Mouse (Mus musculus) lung, embryonic 14.5 days (tissue): ENCODE data around the gene Lmbrd1. TPM values are rescaled to one million over a fixed set of nuclear protein-coding genes. Genes with fewer than 3 reads are reported as not detected.

ENCODE experiments used
- ATAC-seq: fragments of 200-750 bp; cut with Nextera tagmentation; 2 replicates; pipeline ENCODE4 v1.8.0; 2017; ENCODE audit warnings: mild to moderate bottlenecking, moderate TSS enrichment, moderate library complexity; ENCODE audit not compliant: insufficient read depth
- DNase-seq: peaks from one replicate; pipeline ENCODE4 v3.0.0-alpha.2; 2015
- H3K27ac ChIP-seq: fragments of 300-500 bp; sonication (generic); 2 replicates; pipeline ENCODE4 v1.5.1; 2014; ENCODE audit warnings: low read depth, mild to moderate bottlenecking, moderate library complexity
- H3K27me3 ChIP-seq: fragments of 300-500 bp; sonication (generic); 2 replicates; pipeline ENCODE4 v1.6.1; 2014; ENCODE audit warnings: low read length, control low read depth; ENCODE audit not compliant: insufficient read depth
- H3K36me3 ChIP-seq: fragments of 300-500 bp; sonication (generic); 2 replicates; pipeline ENCODE4 v1.6.1; 2014; ENCODE audit warnings: control low read depth; ENCODE audit not compliant: insufficient read depth
- H3K4me1 ChIP-seq: fragments of 300-500 bp; sonication (generic); 2 replicates; pipeline ENCODE4 v1.6.1; 2014; ENCODE audit warnings: antibody characterized with exemption, control low read depth; ENCODE audit not compliant: insufficient read depth
- H3K4me2 ChIP-seq: fragments of 300-500 bp; sonication (generic); 2 replicates; pipeline ENCODE4 v1.6.1; 2014; ENCODE audit warnings: mild to moderate bottlenecking
- H3K4me3 ChIP-seq: fragments of 300-500 bp; sonication (generic); 2 replicates; pipeline ENCODE4 v1.5.1; 2014; ENCODE audit warnings: low read depth, low read length
- H3K9ac ChIP-seq: fragments of 300-500 bp; sonication (generic); 2 replicates; pipeline ENCODE4 v1.6.1; 2014
- H3K9me3 ChIP-seq: fragments of 300-500 bp; sonication (generic); 2 replicates; pipeline ENCODE4 v1.6.1; 2016; ENCODE audit warnings: low read depth, low read length, control low read depth
- CTCF ChIP-seq: IDR thresholded peaks from 2 replicates; pipeline ENCODE4 v1.5.1; 2016; ENCODE audit warnings: antibody characterized with exemption, low read depth
- WGBS: fragments of 180-500 bp; shearing (Covaris S2); extraction: QIAGEN DNeasy Blood & Tissue Kit; methylation state at CpG from one replicate; pipeline ENCODE4 v1.1.7; 2014; 5-methylcytosine and 5-hydroxymethylcytosine counted together
- polyA plus RNA-seq: library from polyadenylated mRNA; unstranded; fragments of >200 nt; fragmentation: Nextera tagmentation; extraction: Ambion mirVana; gene quantifications from 2 replicates; pipeline ENCODE4 v1.2.1, GENCODE M21; 2014

Gene Lmbrd1
- polyA plus RNA-seq, 1 experiment from 2014 or later, result 29.3 TPM

DNA sequence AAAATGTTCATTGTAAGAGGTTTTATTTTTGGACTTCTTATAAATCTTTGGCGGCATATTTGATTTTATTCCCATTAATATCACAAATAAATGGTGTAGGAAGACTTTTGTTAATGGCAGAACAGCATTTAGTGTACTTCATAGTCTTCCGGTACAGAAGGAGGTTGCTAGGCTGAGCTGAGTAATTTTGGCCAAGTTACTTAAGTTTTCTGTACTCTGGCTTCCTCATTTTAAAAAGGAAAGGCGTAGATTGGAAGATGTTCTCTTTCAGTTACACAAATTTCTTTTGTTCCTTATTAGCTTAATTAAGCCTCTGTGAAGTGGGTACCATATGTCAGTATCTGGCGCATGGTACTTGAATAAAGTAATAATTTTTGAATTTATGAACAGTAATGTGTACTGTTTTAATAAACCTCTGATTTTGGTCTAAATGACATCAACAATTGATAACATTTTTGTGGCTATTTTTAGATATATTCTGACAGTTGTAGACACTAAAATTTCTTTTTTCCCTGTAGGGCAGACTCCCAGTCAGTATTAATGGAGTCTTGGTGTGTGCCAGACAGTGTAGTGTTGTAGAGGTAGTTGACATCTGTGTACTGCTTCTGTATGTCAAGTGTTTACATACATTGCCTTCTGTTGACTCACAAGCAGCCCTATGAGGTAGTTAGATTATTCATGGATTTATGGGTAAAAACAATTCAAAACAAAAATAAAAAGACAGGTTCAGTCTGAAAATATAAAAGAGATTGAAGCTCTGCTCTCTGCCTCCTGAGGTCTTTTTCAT, 8.0 kb downstream of the Lmbrd1 start:
- Histone ChIP-seq H3K9ac (no peak overlapping the region), H3K9me3 (no peaks in the 10 kb centered on the region), H3K36me3 (peaks cover 9% of the 10 kb centered on the region; the same call in 1 of the 2 replicates), H3K4me3 (no peak overlapping the region), H3K27me3 (no peaks in the 10 kb centered on the region), H3K4me1 (no peaks in the 10 kb centered on the region), H3K4me2 (no peak overlapping the region), H3K27ac (no peak overlapping the region)
- 93% methylated on average over 4 of the region's 4 CpGs for WGBS
- TF ChIP-seq CTCF, result no peak
- ATAC-seq (no peak), DNase-seq (no peak)

- Histone ChIP-seq H3K4me3 (no peak overlapping the region), H3K27ac (no peak overlapping the region), H3K4me2 (no peak overlapping the region), H3K9me3 (no peaks in the 10 kb centered on the region), H3K4me1 (no peaks in the 10 kb centered on the region), H3K27me3 (no peaks in the 10 kb centered on the region), H3K36me3 (peaks cover 6% of the 10 kb centered on the region; the same call in 1 of the 2 replicates), H3K9ac (no peak overlapping the region)
- no peak for TF ChIP-seq CTCF
- DNase-seq (no peak), ATAC-seq (no peak)
- 81% methylated on average over 3 of the region's 3 CpGs for WGBS
Measured at GRCm38 (mm10) chr1:24697677-24698076, 19.2 kb downstream of the Lmbrd1 start.

DNA sequence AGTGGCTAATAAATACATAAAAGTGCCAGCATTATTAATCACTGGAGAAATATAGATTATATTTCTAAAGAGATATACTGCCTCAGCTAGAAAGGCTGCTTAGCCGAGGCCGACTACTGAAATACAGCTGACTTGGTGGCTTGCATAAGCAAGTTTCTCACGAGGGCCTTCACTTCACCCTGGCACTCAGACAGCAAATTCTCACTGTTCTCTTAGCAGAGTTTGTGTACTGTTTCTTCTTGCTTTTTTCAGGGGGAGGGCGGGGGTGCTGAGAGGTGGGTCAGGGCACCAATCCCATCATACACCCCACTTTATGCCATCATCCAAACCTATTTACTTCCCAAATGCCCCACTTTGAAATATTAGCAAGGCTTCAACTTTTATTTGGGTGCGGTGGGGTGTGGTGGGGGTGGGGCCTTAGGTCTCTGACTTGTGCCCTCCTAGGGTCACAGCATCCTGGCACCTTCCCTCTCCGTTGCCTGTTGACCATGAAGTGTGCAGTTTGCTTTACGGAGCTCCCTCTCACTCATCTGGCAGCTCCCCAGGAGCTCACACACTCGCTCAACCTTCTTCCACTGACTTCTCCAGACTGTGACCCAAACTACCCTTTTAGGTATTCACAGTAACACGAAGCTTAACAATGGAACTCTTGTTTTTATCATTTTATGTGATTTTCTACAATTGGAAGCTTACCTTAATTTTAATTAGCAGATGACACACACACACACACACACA, 19.9 kb downstream of the Lmbrd1 start:
- TF ChIP-seq CTCF, result no peak

DNA sequence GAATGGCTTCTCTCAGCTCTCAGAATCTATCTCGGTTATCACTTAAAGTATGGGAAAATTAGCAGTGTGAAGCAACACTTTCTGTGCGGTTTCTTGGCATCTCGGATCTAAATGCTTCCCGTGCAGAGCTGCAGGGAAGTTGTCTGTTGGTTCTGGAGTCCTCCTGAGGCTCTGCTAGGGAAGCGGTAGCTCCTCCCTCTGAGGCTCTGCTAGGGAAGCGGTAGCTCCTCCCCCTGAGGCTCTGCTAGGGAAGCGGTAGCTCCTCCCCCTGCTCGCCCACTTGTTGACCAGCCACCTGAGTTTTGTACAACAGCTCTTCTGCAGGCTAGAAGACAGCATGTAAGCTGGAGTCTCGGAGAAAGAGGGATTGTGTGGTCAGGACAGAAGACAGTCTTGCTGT, 20.9 kb downstream of the Lmbrd1 start:
- 17% methylated on average over 9 of the region's 9 CpGs for WGBS
- peak; percentile 67 for DNase-seq
- TF ChIP-seq CTCF, result no peak
- Histone ChIP-seq H3K9me3 (no peaks in the 10 kb centered on the region), H3K36me3 (no peaks in the 10 kb centered on the region), H3K4me1 (no peaks in the 10 kb centered on the region), H3K9ac (no peak overlapping the region), H3K27me3 (no peaks in the 10 kb centered on the region), H3K27ac (no peak overlapping the region), H3K4me3 (no peak overlapping the region), H3K4me2 (no peak overlapping the region)
- ATAC-seq, result peak; percentile 82

More for the DNA sequence above, 19.9 kb downstream of the Lmbrd1 start:
- Histone ChIP-seq H3K27me3 (no peaks in the 10 kb centered on the region), H3K9ac (no peak overlapping the region), H3K4me1 (no peaks in the 10 kb centered on the region), H3K9me3 (no peaks in the 10 kb centered on the region), H3K4me3 (no peak overlapping the region), H3K4me2 (no peak overlapping the region), H3K36me3 (no peaks in the 10 kb centered on the region), H3K27ac (no peak overlapping the region)
- ATAC-seq (no peak), DNase-seq (no peak)
- WGBS, result 66% methylated on average over 9 of the region's 9 CpGs

DNA sequence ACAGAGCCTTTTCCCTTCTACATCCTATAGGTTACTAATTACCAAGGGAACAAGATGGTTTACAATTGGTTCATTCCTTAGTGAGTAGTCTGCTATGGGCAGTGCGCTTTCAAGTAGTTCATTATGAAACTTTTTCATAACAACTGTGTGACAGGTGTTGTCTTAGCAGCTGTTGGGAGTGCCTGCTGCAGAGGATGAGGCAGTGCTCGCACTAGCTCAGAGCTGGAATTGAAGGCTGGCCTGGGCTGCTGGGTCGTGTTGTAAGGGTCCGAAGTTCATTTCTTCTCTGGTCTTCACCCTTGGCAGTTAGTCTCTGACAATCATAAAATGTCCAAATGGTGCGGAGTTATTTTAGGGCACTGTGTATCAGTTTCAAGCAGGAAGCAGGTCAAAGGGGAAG, 21.8 kb downstream of the Lmbrd1 start:
- Histone ChIP-seq H3K27ac (no peak overlapping the region), H3K4me2 (no peak overlapping the region), H3K9me3 (no peaks in the 10 kb centered on the region), H3K9ac (no peak overlapping the region), H3K36me3 (no peaks in the 10 kb centered on the region), H3K27me3 (no peaks in the 10 kb centered on the region), H3K4me1 (no peaks in the 10 kb centered on the region), H3K4me3 (no peak overlapping the region)
- DNase-seq (no peak), ATAC-seq (no peak)
- no peak for TF ChIP-seq CTCF
- 76% methylated on average over 5 of the region's 5 CpGs for WGBS

- no peaks in the 10 kb centered on the region for H3K27me3 ChIP-seq
- H3K9me3 ChIP-seq, result no peaks in the 10 kb centered on the region
- no peak for ATAC-seq
- no peak overlapping the region for H3K4me3 ChIP-seq
- no peak overlapping the region for H3K27ac ChIP-seq
- H3K36me3 ChIP-seq, result no peaks in the 10 kb centered on the region
- no peak for TF ChIP-seq CTCF
- no peak overlapping the region for H3K4me2 ChIP-seq
- no peak for DNase-seq
- no peak overlapping the region for H3K9ac ChIP-seq
- no peaks in the 10 kb centered on the region for H3K4me1 ChIP-seq
- WGBS, result 67% methylated on average over 6 of the region's 6 CpGs
Measured at GRCm38 (mm10) chr1:24703821-24704220, 25.4 kb downstream of the Lmbrd1 start.

DNA sequence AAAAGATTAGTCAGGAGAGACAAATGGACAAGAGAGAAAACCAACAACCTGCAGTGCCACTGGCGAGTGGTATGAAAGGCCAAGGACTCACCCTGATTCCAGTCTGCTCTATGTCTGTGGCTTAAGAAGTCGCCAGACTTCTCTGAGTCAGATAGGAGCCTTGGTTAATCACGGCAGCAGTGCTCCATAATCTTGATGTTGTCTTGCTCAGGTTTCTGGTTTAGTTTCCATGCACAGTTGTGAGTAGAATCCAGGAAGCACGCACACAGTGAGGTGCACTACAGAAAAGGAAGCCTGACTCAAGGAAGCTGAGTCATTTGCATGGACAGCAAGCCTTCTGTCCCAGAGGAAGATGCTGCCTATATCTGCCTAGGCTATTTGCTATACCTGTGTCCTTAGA, 37.9 kb downstream of the Lmbrd1 start:
- Histone ChIP-seq H3K36me3 (peaks cover 9% of the 10 kb centered on the region; the same call in 1 of the 2 replicates), H3K4me2 (no peak overlapping the region), H3K9ac (no peak overlapping the region), H3K9me3 (no peaks in the 10 kb centered on the region; the same call in 1 of the 2 replicates), H3K27me3 (no peaks in the 10 kb centered on the region), H3K4me1 (no peaks in the 10 kb centered on the region), H3K4me3 (no peak overlapping the region), H3K27ac (no peak overlapping the region)
- TF ChIP-seq CTCF, result no peak
- DNase-seq (no peak), ATAC-seq (no peak)
- 84% methylated on average over 4 of the region's 4 CpGs for WGBS
